Mouse (Mus musculus): Measurements from ENCODE around the gene Snx7. TPM values are rescaled to one million over a fixed set of nuclear protein-coding genes. Genes with fewer than 3 reads are reported as not detected.

The Snx7 gene
- polyA plus RNA-seq, 1 experiment from 2014 or later, result 19.0 TPM

- Histone ChIP-seq H3K4me3 (ENCODE audit: low read depth, low read length) (no peak overlapping the region), H3K4me1 (ENCODE audit: control insufficient read depth, insufficient read depth, low read length) (no peaks in the 10 kb centered on the region), H3K4me2 (ENCODE audit: low read depth, low read length) (no peak overlapping the region), H3K27ac (replicated peaks; ENCODE audit: low read depth, low read length) (no peak overlapping the region), H3K36me3 (replicated peaks; ENCODE audit: control insufficient read depth, insufficient read depth, low read depth, low read length) (no peaks in the 10 kb centered on the region), H3K27me3 (ENCODE audit: control insufficient read depth, insufficient read depth, low read length) (no peaks in the 10 kb centered on the region), H3K9me3 (replicated peaks; ENCODE audit: control insufficient read depth, low read length) (no peaks in the 10 kb centered on the region), H3K9ac (replicated peaks; ENCODE audit: low read length) (no peak overlapping the region)
- WGBS, result 89% methylated on average over 3 of the region's 3 CpGs
- DNase-seq (ENCODE audit: low spot score), result no peak
- ATAC-seq (replicated peaks; ENCODE audit: insufficient number of reproducible peaks, low FRiP score, low TSS enrichment, low read depth), result no peak
These were observed 119.5 kb downstream of the Snx7 start for GRCm38 (mm10) chr3:117749256-117749655.

- WGBS, result 67% methylated on average over 5 of the region's 5 CpGs
- no peaks in the 10 kb centered on the region for H3K36me3 ChIP-seq (replicated peaks; ENCODE audit: control insufficient read depth, insufficient read depth, low read depth, low read length)
These were observed 129.0 kb downstream of the Snx7 start for GRCm38 (mm10) chr3:117739760-117740159.

GRCm38 (mm10) chr3:117732661-117733060, 136.1 kb downstream of the Snx7 start:
- no peak overlapping the region for H3K9ac ChIP-seq (replicated peaks; ENCODE audit: low read length)
- H3K4me3 ChIP-seq (ENCODE audit: low read depth, low read length), result no peak overlapping the region
- H3K27me3 ChIP-seq (ENCODE audit: control insufficient read depth, insufficient read depth, low read length), result no peaks in the 10 kb centered on the region
- DNase-seq (ENCODE audit: low spot score), result no peak
- H3K9me3 ChIP-seq (replicated peaks; ENCODE audit: control insufficient read depth, low read length), result no peaks in the 10 kb centered on the region
- 71% methylated on average over 4 of the region's 4 CpGs for WGBS
- H3K27ac ChIP-seq (replicated peaks; ENCODE audit: low read depth, low read length), result no peak overlapping the region
- no peaks in the 10 kb centered on the region for H3K36me3 ChIP-seq (replicated peaks; ENCODE audit: control insufficient read depth, insufficient read depth, low read depth, low read length)
- no peak overlapping the region for H3K4me2 ChIP-seq (ENCODE audit: low read depth, low read length)
- H3K4me1 ChIP-seq (ENCODE audit: control insufficient read depth, insufficient read depth, low read length), result no peaks in the 10 kb centered on the region
- no peak for ATAC-seq (replicated peaks; ENCODE audit: insufficient number of reproducible peaks, low FRiP score, low TSS enrichment, low read depth)

More at GRCm38 (mm10) chr3:117739760-117740159, 129.0 kb downstream of the Snx7 start:
- no peak overlapping the region for H3K27ac ChIP-seq (replicated peaks; ENCODE audit: low read depth, low read length)
- H3K4me2 ChIP-seq (ENCODE audit: low read depth, low read length), result no peak overlapping the region
- H3K4me1 ChIP-seq (ENCODE audit: control insufficient read depth, insufficient read depth, low read length), result no peaks in the 10 kb centered on the region
- ATAC-seq (replicated peaks; ENCODE audit: insufficient number of reproducible peaks, low FRiP score, low TSS enrichment, low read depth) (no peak), DNase-seq (ENCODE audit: low spot score) (no peak)
- no peak overlapping the region for H3K9ac ChIP-seq (replicated peaks; ENCODE audit: low read length)
- H3K4me3 ChIP-seq (ENCODE audit: low read depth, low read length), result no peak overlapping the region
- H3K27me3 ChIP-seq (ENCODE audit: control insufficient read depth, insufficient read depth, low read length), result no peaks in the 10 kb centered on the region
- H3K9me3 ChIP-seq (replicated peaks; ENCODE audit: control insufficient read depth, low read length), result no peaks in the 10 kb centered on the region

Small RNA genes lying within 50 kb of the gene (microRNA-seq; reads per million reads assigned to microRNA genes)
- not detected for gene Gm24811 (ENCODE audit: borderline number of aligned reads)

All from embryonic facial prominence, embryonic 11.5 days (tissue).